Mouse (Mus musculus) forebrain, embryonic 15.5 days (tissue): Measurements from ENCODE around the gene Arhgap27. TPM values are rescaled to one million over a fixed set of nuclear protein-coding genes. Genes with fewer than 3 reads are reported as not detected.

Experiments
- ATAC-seq: fragments of 200-750 bp; cut with Nextera tagmentation; replicated peaks from 2 replicates; pipeline ENCODE4 v1.8.0; 2017; ENCODE audit warnings: mild to moderate bottlenecking, moderate TSS enrichment, moderate library complexity
- H3K27ac ChIP-seq: fragments of 300-500 bp; sonication (generic); replicated peaks from 2 replicates; pipeline ENCODE4 v1.5.1; 2015; ENCODE audit warnings: mild to moderate bottlenecking, inconsistent platforms
- H3K27me3 ChIP-seq: fragments of 300-500 bp; sonication (generic); 2 replicates; pipeline ENCODE4 v1.6.1; 2015; ENCODE audit warnings: inconsistent platforms
- H3K36me3 ChIP-seq: fragments of 300-500 bp; sonication (generic); 2 replicates; pipeline ENCODE4 v1.6.1; 2015; ENCODE audit warnings: mild to moderate bottlenecking, inconsistent platforms
- H3K4me1 ChIP-seq: fragments of 300-500 bp; sonication (generic); 2 replicates; pipeline ENCODE4 v1.6.1; 2015; ENCODE audit warnings: inconsistent platforms
- H3K4me2 ChIP-seq: fragments of 300-500 bp; sonication (generic); replicated peaks from 2 replicates; pipeline ENCODE4 v1.6.1; 2015; ENCODE audit warnings: mild to moderate bottlenecking, inconsistent platforms
- H3K4me3 ChIP-seq: fragments of 300-500 bp; sonication (generic); 2 replicates; pipeline ENCODE4 v1.5.1; 2015; ENCODE audit warnings: mild to moderate bottlenecking, inconsistent platforms
- H3K9ac ChIP-seq: fragments of 300-500 bp; sonication (generic); replicated peaks from 2 replicates; pipeline ENCODE4 v1.6.1; 2015; ENCODE audit warnings: mild to moderate bottlenecking, inconsistent platforms
- H3K9me3 ChIP-seq: fragments of 300-500 bp; sonication (generic); 2 replicates; pipeline ENCODE4 v1.6.1; 2016; ENCODE audit warnings: inconsistent platforms
- WGBS: fragments of 180-500 bp; shearing (Covaris S2); methylation state at CpG from one replicate; pipeline ENCODE4 v1.1.7; 2015; ENCODE audit warnings: mixed read lengths; 5-methylcytosine and 5-hydroxymethylcytosine counted together
- polyA plus RNA-seq: library from polyadenylated mRNA; unstranded; fragments of >200 nt; fragmentation: Nextera tagmentation; extraction: Ambion mirVana; gene quantifications from 2 replicates; pipeline ENCODE4 v1.2.1, GENCODE M21; 2015

Gene Arhgap27
- polyA plus RNA-seq, 1 experiment from 2014 or later: 2.5 TPM

DNA sequence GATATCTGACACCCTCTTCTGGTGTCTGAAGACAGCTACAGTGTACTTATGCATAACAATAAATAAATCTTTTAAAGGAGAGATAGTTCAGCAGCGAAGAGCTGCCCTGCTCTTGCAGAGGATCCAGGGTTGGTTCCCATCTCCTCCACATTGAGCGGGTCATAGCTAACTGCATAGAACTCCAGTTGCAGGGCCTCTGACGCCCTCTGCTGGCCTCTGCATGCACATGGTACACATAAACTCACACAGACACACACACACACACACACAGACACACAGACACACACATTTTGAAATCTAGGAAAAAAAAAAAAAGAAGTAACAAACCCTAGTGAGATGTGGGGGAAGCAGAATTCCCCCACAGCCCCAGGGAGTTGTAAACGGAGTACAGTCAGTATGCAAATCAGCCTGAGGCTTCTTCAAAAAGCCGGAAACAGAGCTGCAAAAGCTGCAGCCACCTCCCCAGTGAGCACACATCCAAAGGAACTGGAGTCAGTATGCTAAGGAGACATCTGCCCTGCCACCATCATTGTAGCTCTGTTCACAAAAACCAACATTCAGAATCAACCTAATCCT lies 11.2 kb downstream of the Arhgap27 start:
- Histone ChIP-seq H3K9ac (no peak overlapping the region), H3K27ac (no peak overlapping the region), H3K4me2 (no peak overlapping the region), H3K4me3 (no peak overlapping the region), H3K9me3 (no peaks in the 10 kb centered on the region), H3K4me1 (peaks cover 5% of the 10 kb centered on the region; the same call in 1 of the 2 replicates), H3K27me3 (no peaks in the 10 kb centered on the region), H3K36me3 (no peaks in the 10 kb centered on the region)
- WGBS: 80% methylated on average over 5 of the region's 5 CpGs
- ATAC-seq: no peak

DNA sequence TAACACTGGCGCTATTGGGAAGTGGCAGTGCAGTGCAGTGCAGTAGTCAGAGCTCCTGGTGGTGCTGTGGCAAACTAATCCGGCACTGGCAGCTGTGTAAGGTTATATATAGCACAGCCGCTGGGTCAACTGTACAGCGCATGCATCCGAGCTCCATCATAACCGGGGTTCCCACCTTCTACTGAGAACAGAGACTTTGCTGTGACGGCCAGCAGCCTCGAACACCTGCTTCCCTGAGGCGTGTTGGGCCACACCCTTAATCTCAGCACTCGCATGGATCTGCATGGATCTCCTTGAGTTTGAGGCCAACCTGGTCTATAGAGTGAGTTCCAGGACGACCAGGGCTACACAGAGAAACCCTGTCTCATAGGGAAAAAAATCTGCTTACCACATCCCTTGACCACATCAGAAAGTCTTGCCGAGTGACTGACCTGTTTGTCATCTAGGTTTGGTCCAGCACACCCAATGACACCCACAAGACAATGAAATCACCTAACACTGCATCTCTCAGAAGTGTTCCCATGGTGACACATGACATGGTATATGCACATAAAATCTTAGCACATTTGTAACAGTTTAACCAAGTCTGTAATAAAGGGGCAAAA lies 12.7 kb downstream of the Arhgap27 start:
- no peak overlapping the region for H3K4me2 ChIP-seq
- 89% methylated on average over 12 of the region's 12 CpGs for WGBS
- H3K9ac ChIP-seq: no peak overlapping the region
- no peak overlapping the region for H3K4me3 ChIP-seq
- no peaks in the 10 kb centered on the region for H3K27me3 ChIP-seq
- no peaks in the 10 kb centered on the region for H3K36me3 ChIP-seq
- H3K4me1 ChIP-seq: peaks cover 2% of the 10 kb centered on the region; the same call in 1 of the 2 replicates
- no peak overlapping the region for H3K27ac ChIP-seq
- no peak for ATAC-seq
- no peaks in the 10 kb centered on the region for H3K9me3 ChIP-seq

DNA sequence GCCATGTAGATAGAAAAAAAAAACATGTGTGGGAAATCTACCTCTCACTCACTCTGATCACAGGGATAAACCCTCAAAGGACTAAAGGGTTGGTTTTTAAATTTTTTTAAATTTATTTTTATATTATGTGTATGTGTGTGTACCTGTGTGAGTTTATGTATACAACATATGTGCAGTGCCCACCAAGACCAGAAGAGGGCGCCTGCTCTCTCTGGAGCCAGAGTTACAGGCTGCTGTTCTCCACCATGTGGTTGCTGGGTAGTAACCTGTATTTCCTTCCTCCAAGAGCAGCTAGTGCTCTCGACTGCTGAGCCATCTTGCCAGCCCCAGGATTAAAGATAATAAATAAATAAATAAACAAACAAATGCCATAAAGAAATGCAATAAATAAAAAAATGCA lies 13.8 kb downstream of the Arhgap27 start:
- no peak overlapping the region for H3K4me3 ChIP-seq
- no peaks in the 10 kb centered on the region for H3K9me3 ChIP-seq
- no peaks in the 10 kb centered on the region for H3K36me3 ChIP-seq
- H3K27ac ChIP-seq: no peak overlapping the region
- no peak overlapping the region for H3K9ac ChIP-seq
- no peaks in the 10 kb centered on the region for H3K27me3 ChIP-seq
- no peak overlapping the region for H3K4me2 ChIP-seq
- no peaks in the 10 kb centered on the region for H3K4me1 ChIP-seq
- WGBS: 89% methylated on average over 2 of the region's 2 CpGs
- no peak for ATAC-seq

DNA sequence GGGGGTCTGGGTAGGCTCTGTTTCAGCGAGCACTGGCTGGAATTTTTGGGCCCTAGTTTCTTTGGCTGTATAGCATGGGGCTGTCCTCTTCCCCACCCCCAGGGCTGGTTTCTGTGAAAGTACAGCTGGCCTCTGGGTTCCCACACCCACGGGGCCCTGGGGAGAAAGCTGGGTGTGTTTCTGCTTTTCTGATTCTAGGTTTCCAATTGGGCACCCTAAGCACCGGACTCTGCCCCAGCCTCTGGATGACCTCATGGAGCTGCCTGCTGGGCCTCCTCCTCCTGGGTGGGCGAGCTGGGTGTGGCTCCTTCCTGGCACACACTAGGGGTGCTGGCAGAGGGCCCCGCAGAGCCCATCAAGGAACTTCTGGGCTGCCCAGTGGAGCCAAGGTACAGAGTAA lies 16.8 kb downstream of the Arhgap27 start:
- no peak overlapping the region for H3K9ac ChIP-seq
- no peaks in the 10 kb centered on the region for H3K9me3 ChIP-seq
- H3K27ac ChIP-seq: no peak overlapping the region
- H3K4me1 ChIP-seq: no peaks in the 10 kb centered on the region
- H3K4me2 ChIP-seq: no peak overlapping the region
- no peaks in the 10 kb centered on the region for H3K27me3 ChIP-seq
- no peak overlapping the region for H3K4me3 ChIP-seq
- no peaks in the 10 kb centered on the region for H3K36me3 ChIP-seq
- no peak for ATAC-seq
- 67% methylated on average over 5 of the region's 5 CpGs for WGBS

DNA sequence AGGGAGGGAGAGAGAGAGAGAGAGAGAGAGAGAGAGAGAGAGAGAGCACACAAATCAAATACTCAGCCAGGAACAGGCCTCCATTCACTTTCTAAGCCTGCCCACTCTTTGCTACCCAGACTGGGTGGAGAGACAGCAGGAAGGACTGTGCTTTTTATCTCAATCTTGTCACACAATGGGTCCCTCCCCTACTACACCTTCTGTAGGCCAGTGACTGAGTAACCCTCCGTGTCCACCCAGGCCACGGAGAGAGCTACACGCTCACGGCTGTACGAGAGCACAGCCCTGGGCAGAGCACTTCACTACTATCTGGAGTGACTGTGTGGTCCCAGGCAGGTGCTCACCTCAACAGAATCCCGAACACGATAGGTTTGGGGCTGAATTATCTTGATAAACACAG lies 17.3 kb downstream of the Arhgap27 start:
- WGBS: 83% methylated on average over 7 of the region's 7 CpGs

DNA sequence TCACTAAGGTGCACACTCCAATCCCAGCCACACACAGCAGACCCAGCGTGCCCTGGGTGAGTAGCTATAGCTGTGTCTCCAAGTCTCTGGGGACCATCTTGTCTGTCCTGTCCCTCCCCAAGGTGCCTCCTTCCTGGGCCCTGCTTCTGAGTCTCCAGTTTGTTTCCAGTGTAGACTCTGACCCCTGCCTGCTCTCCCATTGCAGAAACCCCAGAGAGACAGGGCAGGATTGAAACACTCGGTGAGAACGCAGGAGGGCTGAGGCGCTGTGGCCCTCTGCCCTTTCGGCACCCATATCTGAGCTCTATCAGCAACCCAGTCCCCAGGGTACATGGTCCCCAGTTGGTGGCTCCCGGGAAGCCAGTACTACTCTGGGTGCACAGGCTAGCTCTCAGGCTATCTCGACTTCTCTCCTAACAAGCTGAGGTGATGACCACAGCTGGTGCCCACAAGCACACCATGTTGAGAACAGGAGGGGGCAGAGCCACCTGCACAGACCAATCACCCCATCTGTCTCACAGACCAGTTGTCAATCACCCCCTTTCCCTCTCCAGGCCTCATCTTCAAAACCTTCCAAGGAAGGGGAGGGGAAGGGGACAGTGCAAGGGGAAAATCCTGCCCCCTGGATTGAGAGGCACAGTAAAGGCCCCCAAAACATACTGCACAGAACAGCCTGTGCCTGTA lies 17.9 kb downstream of the Arhgap27 start:
- Histone ChIP-seq H3K4me2 (no peak overlapping the region), H3K9me3 (no peaks in the 10 kb centered on the region), H3K27me3 (no peaks in the 10 kb centered on the region), H3K27ac (no peak overlapping the region), H3K9ac (no peak overlapping the region), H3K36me3 (no peaks in the 10 kb centered on the region), H3K4me3 (no peak overlapping the region), H3K4me1 (no peaks in the 10 kb centered on the region)
- WGBS: 81% methylated on average over 7 of the region's 7 CpGs
- ATAC-seq: no peak

More for the DNA sequence above, 17.3 kb downstream of the Arhgap27 start:
- Histone ChIP-seq H3K27me3 (no peaks in the 10 kb centered on the region), H3K9me3 (no peaks in the 10 kb centered on the region), H3K4me2 (no peak overlapping the region), H3K9ac (no peak overlapping the region), H3K27ac (no peak overlapping the region), H3K4me3 (no peak overlapping the region), H3K36me3 (no peaks in the 10 kb centered on the region), H3K4me1 (no peaks in the 10 kb centered on the region)
- ATAC-seq: no peak

DNA sequence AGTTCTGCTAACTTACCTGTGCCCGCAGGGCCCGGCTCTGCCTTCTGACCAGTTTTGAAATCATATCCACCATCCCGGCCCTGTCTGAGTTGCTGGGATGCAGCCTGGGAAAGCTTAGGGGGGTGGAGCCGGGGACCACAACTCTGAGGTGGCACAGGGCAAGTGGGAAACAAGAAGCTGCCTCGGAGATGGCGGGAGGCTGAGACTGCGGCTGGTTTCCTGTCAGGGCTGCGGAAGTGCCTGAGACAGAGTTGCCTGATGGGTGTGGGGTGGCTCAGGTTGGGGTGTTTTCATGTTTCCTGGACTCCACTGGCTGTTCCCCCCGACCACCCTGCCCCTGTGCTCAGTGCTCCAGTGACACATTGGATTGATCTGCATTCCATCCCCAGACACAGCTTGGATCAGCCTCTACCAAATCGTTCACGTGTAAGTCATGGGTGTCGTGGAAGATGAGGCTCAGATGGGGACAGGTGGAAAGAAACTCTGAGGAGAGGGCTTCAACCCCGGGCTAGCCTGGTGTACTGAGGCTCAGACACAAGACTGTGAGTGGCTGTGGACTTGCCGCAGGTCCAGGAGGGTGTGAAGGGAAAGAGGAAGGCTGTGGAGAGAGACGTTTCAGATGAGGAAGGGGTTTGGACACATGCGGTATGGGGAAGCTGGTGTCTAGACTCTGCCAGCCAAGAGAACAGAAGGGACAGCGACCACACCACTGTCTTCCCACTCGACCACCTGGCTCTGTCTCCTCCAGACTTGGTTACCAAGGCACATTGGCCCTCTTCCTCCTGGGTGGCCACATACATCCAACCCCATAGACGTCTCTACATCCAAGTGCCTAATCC lies 18.8 kb downstream of the Arhgap27 start:
- H3K36me3 ChIP-seq: no peaks in the 10 kb centered on the region
- H3K4me3 ChIP-seq: no peak overlapping the region
- 77% methylated on average over 19 of the region's 19 CpGs for WGBS
- peaks cover 3% of the 10 kb centered on the region; the same call in 1 of the 2 replicates for H3K4me1 ChIP-seq
- no peaks in the 10 kb centered on the region for H3K9me3 ChIP-seq
- no peak overlapping the region for H3K4me2 ChIP-seq
- no peak for ATAC-seq
- no peaks in the 10 kb centered on the region for H3K27me3 ChIP-seq
- H3K27ac ChIP-seq: no peak overlapping the region
- no peak overlapping the region for H3K9ac ChIP-seq

DNA sequence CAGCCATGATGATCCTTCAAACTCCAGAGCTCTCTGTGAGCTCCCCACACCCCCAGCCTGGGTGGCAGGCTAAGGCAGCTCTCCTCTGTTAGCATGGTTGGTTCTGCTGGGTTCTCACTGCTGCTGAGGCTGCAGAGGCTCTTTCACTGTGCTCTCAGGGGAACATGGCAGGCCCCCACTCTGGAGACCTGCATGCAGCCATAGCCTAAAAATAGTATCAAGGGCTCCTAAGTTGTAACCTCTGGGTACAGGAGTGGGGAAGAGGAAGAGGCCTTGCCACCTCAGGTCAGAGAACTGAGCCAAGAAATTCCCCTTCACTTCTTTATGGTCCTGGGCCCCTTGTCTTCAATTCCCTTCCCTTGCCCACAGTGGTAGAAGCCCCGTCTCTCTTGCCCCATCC lies 19.6 kb downstream of the Arhgap27 start:
- Histone ChIP-seq H3K4me1 (peaks cover 4% of the 10 kb centered on the region; the same call in 1 of the 2 replicates), H3K27me3 (no peaks in the 10 kb centered on the region), H3K36me3 (no peaks in the 10 kb centered on the region), H3K4me2 (no peak overlapping the region), H3K9me3 (no peaks in the 10 kb centered on the region), H3K9ac (no peak overlapping the region), H3K4me3 (no peak overlapping the region), H3K27ac (no peak overlapping the region)
- 73% methylated on average over 1 of the region's 1 CpGs for WGBS
- no peak for ATAC-seq

DNA sequence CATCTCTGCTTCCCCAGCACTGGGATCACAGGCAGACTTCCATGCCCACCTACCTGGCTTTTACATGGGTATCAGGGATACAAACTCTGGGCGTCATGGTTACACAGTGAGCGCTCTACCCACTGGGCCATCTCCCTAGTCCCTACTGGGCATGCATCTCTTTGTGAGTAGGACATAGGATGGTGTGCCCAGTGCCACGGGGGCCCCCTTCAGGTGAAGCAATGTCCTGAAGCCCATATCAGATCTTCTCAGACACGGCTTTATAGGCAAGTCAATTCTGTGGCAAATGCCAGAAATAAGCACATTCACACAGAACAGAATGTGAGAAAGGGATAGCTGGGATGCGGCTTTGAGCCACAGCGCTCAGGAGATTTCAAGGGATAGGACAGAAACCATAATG lies 20.4 kb downstream of the Arhgap27 start:
- no peaks in the 10 kb centered on the region for H3K27me3 ChIP-seq
- WGBS: 89% methylated on average over 6 of the region's 6 CpGs

DNA sequence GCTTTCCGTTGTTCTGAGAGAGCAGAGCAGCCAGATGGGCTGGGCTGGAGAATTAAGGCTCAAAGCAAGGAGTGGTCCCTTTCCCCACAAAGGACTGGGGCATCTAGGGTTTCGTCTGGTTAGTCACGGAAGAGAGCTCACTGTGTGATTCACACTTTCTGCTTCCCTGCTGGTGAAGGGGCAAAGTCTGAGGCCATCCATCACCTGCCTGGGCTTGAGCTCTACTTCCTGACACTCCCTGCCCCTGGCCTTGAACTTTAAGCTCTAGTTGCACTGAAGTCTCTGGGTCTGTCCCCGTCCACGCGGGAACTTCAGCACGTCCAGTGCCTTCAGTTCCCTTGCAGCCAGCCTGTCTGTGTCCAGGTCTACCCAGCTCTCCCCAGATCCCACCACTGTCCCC lies 22.8 kb downstream of the Arhgap27 start:
- H3K27me3 ChIP-seq: no peaks in the 10 kb centered on the region
- no peak overlapping the region for H3K27ac ChIP-seq
- H3K9ac ChIP-seq: no peak overlapping the region
- no peaks in the 10 kb centered on the region for H3K36me3 ChIP-seq
- H3K9me3 ChIP-seq: no peaks in the 10 kb centered on the region
- no peak for ATAC-seq
- H3K4me2 ChIP-seq: no peak overlapping the region
- no peak overlapping the region for H3K4me3 ChIP-seq
- 66% methylated on average over 7 of the region's 7 CpGs for WGBS
- peaks cover 4% of the 10 kb centered on the region; the same call in 1 of the 2 replicates for H3K4me1 ChIP-seq

More for the DNA sequence above, 20.4 kb downstream of the Arhgap27 start:
- Histone ChIP-seq H3K27ac (no peak overlapping the region), H3K4me2 (no peak overlapping the region), H3K9me3 (no peaks in the 10 kb centered on the region), H3K4me1 (peaks cover 4% of the 10 kb centered on the region; the same call in 1 of the 2 replicates), H3K4me3 (no peak overlapping the region), H3K36me3 (no peaks in the 10 kb centered on the region), H3K9ac (no peak overlapping the region)
- ATAC-seq: no peak

DNA sequence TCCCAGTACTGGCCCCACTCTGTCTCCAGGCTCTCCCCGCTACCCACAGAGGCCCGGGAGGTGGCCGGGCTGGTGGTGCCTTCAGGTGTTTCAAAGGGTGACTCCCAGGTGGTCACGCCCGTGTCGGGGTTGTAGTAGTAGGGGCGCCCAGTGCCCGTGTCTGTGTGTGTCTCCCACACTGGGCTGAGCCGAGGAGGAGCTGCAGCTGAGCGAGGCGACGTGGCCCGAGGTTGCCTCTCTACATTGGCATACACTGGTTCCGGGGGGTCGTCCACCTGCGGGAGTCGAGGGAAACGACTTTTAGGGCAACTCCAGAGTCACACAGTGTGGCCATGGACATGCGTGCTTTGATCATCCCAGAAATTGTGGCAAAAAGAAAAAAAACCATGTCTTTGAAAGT lies 23.4 kb downstream of the Arhgap27 start:
- Histone ChIP-seq H3K9ac (no peak overlapping the region), H3K4me1 (peaks cover 4% of the 10 kb centered on the region; the same call in 1 of the 2 replicates), H3K4me2 (peak overlapping the region; percentile 26), H3K4me3 (peak overlapping the region; percentile 18; the same call in 1 of the 2 replicates), H3K27ac (no peak overlapping the region), H3K9me3 (no peaks in the 10 kb centered on the region), H3K36me3 (no peaks in the 10 kb centered on the region), H3K27me3 (peaks cover under 1% of the 10 kb centered on the region; the same call in 1 of the 2 replicates)
- no peak for ATAC-seq
- WGBS: 71% methylated on average over 19 of the region's 19 CpGs
